Comparison of ENCODE assay signal across 14 mouse cellular contexts in genomic region chr6:95698536-95699162, GRCm38 (mm10). TPM values are rescaled to one million over a fixed set of nuclear protein-coding genes. Genes with fewer than 3 reads are reported as not detected.
DNase-seq lines count a peak whose midpoint lies in the region; ATAC-seq and TF ChIP-seq lines count a peak whose summit lies in the region.
"Had no signal": no experiment of that assay in that cellular context is flagged by ENCODE, and none has a peak within 500 bp of the region (broad histone marks: within the 10 kb centered on the region; RNA-seq: fewer than 3 reads in every experiment).

No protein-coding gene starts in this region.

- H3K36me3 ChIP-seq in forebrain, embryonic 12.5 days (replicated peaks), result no peaks in the 10 kb centered on the region
- no peaks in the 10 kb centered on the region for H3K36me3 ChIP-seq in forebrain, postnatal 0 days (ENCODE audit: insufficient read depth)
- no peaks in the 10 kb centered on the region for H3K36me3 ChIP-seq in lung, embryonic 14.5 days (ENCODE audit: insufficient read depth)
- H3K36me3 ChIP-seq in limb, embryonic 10.5 days, result no peaks in the 10 kb centered on the region
- H3K36me3 ChIP-seq: limb, embryonic 15.5 days; neural tube, embryonic 13.5 days had no signal

- 22% methylated on average over 3 of the region's 6 CpGs for WGBS in forebrain, embryonic 12.5 days
- WGBS in forebrain, postnatal 0 days, result 34% methylated on average over 3 of the region's 6 CpGs
- WGBS in lung, embryonic 14.5 days, result 40% methylated on average over 3 of the region's 6 CpGs
- WGBS in limb, embryonic 10.5 days, result 15% methylated on average over 4 of the region's 6 CpGs

- no peak overlapping the region for H3K4me2 ChIP-seq in forebrain, embryonic 12.5 days
- no peak overlapping the region for H3K4me2 ChIP-seq in forebrain, postnatal 0 days (ENCODE audit: low read depth)
- no peak overlapping the region for H3K4me2 ChIP-seq in lung, embryonic 14.5 days
- H3K4me2 ChIP-seq: limb, embryonic 15.5 days; neural tube, embryonic 13.5 days had no signal

- peaks cover 6% of the 10 kb centered on the region for H3K4me1 ChIP-seq in forebrain, embryonic 12.5 days
- H3K4me1 ChIP-seq in forebrain, postnatal 0 days (ENCODE audit: insufficient read depth), result no peaks in the 10 kb centered on the region
- H3K4me1 ChIP-seq in lung, embryonic 14.5 days (ENCODE audit: insufficient read depth), result peaks cover 14% of the 10 kb centered on the region; the same call in 1 of the 2 replicates
- H3K4me1 ChIP-seq in limb, embryonic 10.5 days, result peaks cover 42% of the 10 kb centered on the region

- peak; percentile 55; the same call in 1 of the 2 replicates for ATAC-seq in forebrain, embryonic 12.5 days (ENCODE audit: low FRiP score)
- ATAC-seq in forebrain, postnatal 0 days, result no peak
- peak; percentile 55 for ATAC-seq in lung, embryonic 14.5 days (ENCODE audit: insufficient read depth)

- no peak overlapping the region for H3K4me3 ChIP-seq in forebrain, embryonic 12.5 days (replicated peaks)
- H3K4me3 ChIP-seq in forebrain, postnatal 0 days (ENCODE audit: low read depth, low read length), result no peak overlapping the region
- no peak overlapping the region for H3K4me3 ChIP-seq in lung, embryonic 14.5 days (ENCODE audit: low read depth, low read length)
- H3K4me3 ChIP-seq in limb, embryonic 10.5 days, result no peak overlapping the region
- H3K4me3 ChIP-seq: limb, embryonic 15.5 days; neural tube, embryonic 13.5 days had no signal

- intact Hi-C loops in left cerebral cortex, postnatal 25 days (cut with DNase I), result no loop called here

- H3K9me3 ChIP-seq in forebrain, embryonic 12.5 days, result no peaks in the 10 kb centered on the region
- H3K9me3 ChIP-seq in forebrain, postnatal 0 days (ENCODE audit: low read length), result no peaks in the 10 kb centered on the region
- H3K9me3 ChIP-seq in lung, embryonic 14.5 days (ENCODE audit: low read depth, low read length), result no peaks in the 10 kb centered on the region
- H3K9me3 ChIP-seq in limb, embryonic 10.5 days (replicated peaks), result no peaks in the 10 kb centered on the region
- H3K9me3 ChIP-seq: limb, embryonic 15.5 days; neural tube, embryonic 13.5 days had no signal

- H3K27me3 ChIP-seq in forebrain, embryonic 12.5 days, result no peaks in the 10 kb centered on the region
- no peaks in the 10 kb centered on the region for H3K27me3 ChIP-seq in forebrain, postnatal 0 days (ENCODE audit: insufficient read depth, low read length)
- H3K27me3 ChIP-seq in lung, embryonic 14.5 days (ENCODE audit: insufficient read depth, low read length), result no peaks in the 10 kb centered on the region
- no peaks in the 10 kb centered on the region for H3K27me3 ChIP-seq in limb, embryonic 10.5 days (ENCODE audit: low read depth, poor library complexity, severe bottlenecking)
- H3K27me3 ChIP-seq: limb, embryonic 15.5 days; neural tube, embryonic 13.5 days had no signal

- no peak overlapping the region for H3K9ac ChIP-seq in forebrain, embryonic 12.5 days
- H3K9ac ChIP-seq in forebrain, postnatal 0 days, result no peak overlapping the region
- H3K9ac ChIP-seq in lung, embryonic 14.5 days, result no peak overlapping the region
- H3K9ac ChIP-seq: limb, embryonic 15.5 days; neural tube, embryonic 13.5 days had no signal

- H3K27ac ChIP-seq in forebrain, embryonic 12.5 days, result no peak overlapping the region
- H3K27ac ChIP-seq in forebrain, postnatal 0 days (ENCODE audit: low read depth, low read length), result no peak overlapping the region
- H3K27ac ChIP-seq in lung, embryonic 14.5 days (ENCODE audit: low read depth), result no peak overlapping the region
- peak overlapping the region; percentile 77; the same call in 1 of the 2 replicates for H3K27ac ChIP-seq in limb, embryonic 10.5 days
- H3K27ac ChIP-seq: limb, embryonic 15.5 days; neural tube, embryonic 13.5 days had no signal

- TF ChIP-seq CTCF in forebrain, postnatal 0 days (IDR thresholded peaks at IDR 0.05; ENCODE audit: low read depth), result no peak
- no peak for TF ChIP-seq CTCF in lung, embryonic 14.5 days (IDR thresholded peaks at IDR 0.05; ENCODE audit: low read depth)

- no peak for DNase-seq in forebrain, postnatal 0 days
- DNase-seq in lung, embryonic 14.5 days, result peak; percentile 58
- DNase-seq in lung, adult 18-20 months, result no peak
- DNase-seq in Muller cell, postnatal 12 days (ENCODE audit: inconsistent ontology term), result peak; percentile 57
- no peak for DNase-seq in limb, embryonic 10.5 days (ENCODE audit: low spot score)
- no peak for DNase-seq in left cerebral cortex, postnatal 25 days (ENCODE audit: low spot score in 2 of 2)
- no peak for DNase-seq in adrenal gland, postnatal 25 days
- DNase-seq: adrenal gland, postnatal 36 days; kidney, adult 11 months; kidney, postnatal 36 days; right cerebral cortex, adult 18-20 months had no signal

RNA-seq across cellular contexts. Expression of gene Suclg2, which starts 20.0 kb away (rescaled TPM):
- polyA plus RNA-seq in forebrain, embryonic 12.5 days (2016; fragmentation: Nextera tagmentation; extraction: Ambion mirVana), result 35.1 and 37.9 TPM in 2 replicates
- 13.7 and 16.0 TPM in 2 replicates for total RNA-seq in forebrain, postnatal 0 days (2014; rRNA removed)
- 12.4 and 16.1 TPM in 2 replicates for polyA plus RNA-seq in forebrain, postnatal 0 days (2015; fragmentation: Nextera tagmentation; extraction: Ambion mirVana)
- polyA plus RNA-seq in lung, embryonic 14.5 days (2014; fragmentation: Nextera tagmentation; extraction: Ambion mirVana), result 76.0 and 78.5 TPM in 2 replicates
- polyA plus RNA-seq in limb, embryonic 10.5 days (2016; fragmentation: Nextera tagmentation; extraction: Ambion mirVana), result 55.8 and 58.6 TPM in 2 replicates
- total RNA-seq in left cerebral cortex, postnatal 25 days (2021), result 10 to 100 TPM; 15.5 to 17.1 TPM
- total RNA-seq in adrenal gland, postnatal 25 days (2021), result 131 and 153 TPM in 2 replicates

Comparison
In these comparisons a context has a peak if more than half of its experiments do, and no peak if none do; other contexts are left out.
1. DNase-seq: peak in lung, embryonic 14.5 days (single experiment) and Muller cell, postnatal 12 days (single experiment); none in forebrain, postnatal 0 days (single experiment), lung, adult 18-20 months (0 of 2), limb, embryonic 10.5 days (single experiment), left cerebral cortex, postnatal 25 days (0 of 2) and adrenal gland, postnatal 25 days (single experiment).